Mouse (Mus musculus) CH12.LX (cell line): Measurements from ENCODE around the gene Zswim1.

Experiments
- CTCF ChIP-seq, 2 experiments: IDR thresholded peaks in 1 of 2; conservative IDR thresholded peaks in 1 of 2; 2 replicates each; pipeline ENCODE4 v1.5.1; 2011 to 2012; ENCODE audit warnings: low read depth in 2 of 2, low read length in 2 of 2, improper control_type of control experiment in 1 of 2, inconsistent platforms in 1 of 2, mild to moderate bottlenecking in 1 of 2, moderate library complexity in 1 of 2
- E2F4 ChIP-seq: IDR thresholded peaks from 2 replicates; pipeline ENCODE4 v1.6.1; 2011; ENCODE audit warnings: low read depth, low read length, improper control_type of control experiment; ENCODE audit not compliant: insufficient replicate concordance
- EP300 ChIP-seq: IDR thresholded peaks from 2 replicates; pipeline ENCODE4 v1.6.1; 2011; ENCODE audit warnings: low read length, improper control_type of control experiment
- GABPA ChIP-seq: IDR thresholded peaks from 2 replicates; pipeline ENCODE4 v1.6.1; 2012; ENCODE audit warnings: low read depth, low read length, improper control_type of control experiment, inconsistent platforms; ENCODE audit not compliant: insufficient replicate concordance
- IRF4 ChIP-seq: IDR thresholded peaks from 2 replicates; pipeline ENCODE4 v1.6.1; 2014; ENCODE audit warnings: low read depth, mild to moderate bottlenecking, inconsistent platforms, low read length, improper control_type of control experiment
- POLR2A ChIP-seq: IDR thresholded peaks from 2 replicates; pipeline ENCODE4 v1.6.1; 2011; ENCODE audit warnings: low read depth, mild to moderate bottlenecking, improper control_type of control experiment, low read length
- USF2 ChIP-seq: conservative IDR thresholded peaks from 2 replicates; pipeline ENCODE4 v1.6.1; 2011; ENCODE audit warnings: low read depth, low read length, improper control_type of control experiment
- ZKSCAN1 ChIP-seq: IDR thresholded peaks from 2 replicates; pipeline ENCODE4 v1.6.1; 2012; ENCODE audit warnings: low read depth, inconsistent platforms, low read length, improper control_type of control experiment, borderline replicate concordance
- ZMIZ1 ChIP-seq: IDR thresholded peaks from 2 replicates; pipeline ENCODE4 v1.6.1; 2012; ENCODE audit warnings: low read depth, mild to moderate bottlenecking, inconsistent platforms, low read length, improper control_type of control experiment
- ZNF384 ChIP-seq: IDR thresholded peaks from 2 replicates; pipeline ENCODE4 v1.6.1; 2012; ENCODE audit warnings: low read depth, low read length, improper control_type of control experiment, inconsistent platforms

GRCm38 (mm10) chr2:164787032-164787431 lies 35.5 kb upstream of the Zswim1 start:
- TF ChIP-seq E2F4: no peak
- TF ChIP-seq CTCF (conservative IDR thresholded peaks at IDR 0.05 in 1 of 2, IDR thresholded peaks at IDR 0.05 in 1 of 2; ENCODE audit: low read depth in 2 of 2, low read length in 2 of 2): no peak
- no peak for TF ChIP-seq POLR2A
- TF ChIP-seq IRF4: no peak
- no peak for TF ChIP-seq ZMIZ1
- TF ChIP-seq EP300: no peak
- no peak for TF ChIP-seq ZKSCAN1
- TF ChIP-seq USF2: no peak
- TF ChIP-seq GABPA: no peak
- TF ChIP-seq ZNF384: no peak
